In the genomic region with DNA sequence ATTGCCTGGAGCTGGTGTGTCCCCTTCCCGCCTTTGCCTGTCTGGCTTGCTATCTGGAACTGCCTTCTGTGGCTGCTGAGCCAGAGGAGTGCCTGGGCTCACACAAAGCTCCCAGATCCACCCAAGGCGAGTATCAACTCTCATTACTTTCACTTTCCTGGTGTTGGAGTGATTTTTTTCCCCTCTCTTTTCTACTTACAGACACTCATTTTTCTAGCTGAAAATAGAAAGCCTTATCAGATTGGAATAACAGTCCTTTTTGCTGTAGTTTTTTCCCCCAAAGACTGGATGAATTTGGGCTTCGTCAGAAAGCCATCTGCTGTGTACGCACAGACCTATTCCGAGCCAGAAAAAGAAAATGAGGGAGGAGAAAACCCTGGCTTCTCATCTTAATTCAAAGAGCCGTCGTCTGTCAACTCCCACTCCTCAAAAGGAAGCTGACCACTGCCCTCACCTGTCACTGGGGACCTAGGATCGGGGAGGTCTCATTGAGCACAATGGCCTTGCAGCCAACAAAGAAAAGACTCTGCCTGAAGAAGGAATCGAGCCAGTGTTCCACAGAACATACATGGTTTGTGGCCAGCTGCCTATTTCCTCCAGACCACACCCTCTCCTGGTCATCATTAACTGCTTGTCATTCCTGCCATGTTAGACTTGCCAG, we compare ENCODE assay signal across 9 mouse cellular contexts.
DNase-seq lines count a peak whose midpoint lies in the region; ATAC-seq lines count a peak whose summit lies in the region.
"Had no signal": no experiment of that assay in that cellular context is flagged by ENCODE, and none has a peak within 500 bp of the region (broad histone marks: within the 10 kb centered on the region; RNA-seq: fewer than 3 reads in every experiment).

No protein-coding gene starts in this region.

- DNase-seq in hindbrain, embryonic 11.5 days (ENCODE audit: low spot score) = no peak
- peak; percentile 27 to 44 for DNase-seq in heart, postnatal 14 days
- no peak for DNase-seq in adrenal gland, postnatal 25 days
- no peak for DNase-seq in thymus, adult 18-20 months
- no peak for DNase-seq in gastrocnemius, postnatal 25 days

- H3K27ac ChIP-seq in hindbrain, embryonic 13.5 days = peak overlapping the region; percentile 20; the same call in 1 of the 2 replicates
- no peak overlapping the region for H3K27ac ChIP-seq in hindbrain, embryonic 11.5 days (ENCODE audit: low read depth, low read length)

- no peak overlapping the region for H3K4me2 ChIP-seq in hindbrain, embryonic 13.5 days
- no peak overlapping the region for H3K4me2 ChIP-seq in hindbrain, embryonic 11.5 days (replicated peaks; ENCODE audit: low read depth, low read length)

- H3K9ac ChIP-seq in hindbrain, embryonic 13.5 days = no peak overlapping the region
- no peak overlapping the region for H3K9ac ChIP-seq in hindbrain, embryonic 11.5 days (ENCODE audit: low read depth, low read length)

- intact Hi-C loops in heart, postnatal 14 days (cut with DNase I) = loop anchor here (5.0 kb wide), 1 partner anchor 62 kb away; no protein-coding TSS in a partner anchor

- H3K36me3 ChIP-seq in hindbrain, embryonic 13.5 days = no peaks in the 10 kb centered on the region
- H3K36me3 ChIP-seq in hindbrain, embryonic 11.5 days (ENCODE audit: control insufficient read depth, insufficient read depth, low read length) = no peaks in the 10 kb centered on the region
- H3K36me3 ChIP-seq: G1E had no signal

- H3K4me1 ChIP-seq in hindbrain, embryonic 13.5 days (replicated peaks) = peaks cover 10% of the 10 kb centered on the region; the same call in 1 of the 2 replicates
- H3K4me1 ChIP-seq in hindbrain, embryonic 11.5 days (replicated peaks; ENCODE audit: control insufficient read depth, insufficient read depth, low read length) = no peaks in the 10 kb centered on the region

- WGBS in hindbrain, embryonic 13.5 days = 52% methylated on average over 9 of the region's 9 CpGs
- 53% methylated on average over 9 of the region's 9 CpGs for WGBS in hindbrain, embryonic 11.5 days

- no peak for ATAC-seq in hindbrain, embryonic 13.5 days (ENCODE audit: low FRiP score)
- ATAC-seq in hindbrain, embryonic 11.5 days (ENCODE audit: low FRiP score) = no peak
- ATAC-seq in common myeloid progenitor, adult 5-6 weeks (replicated peaks; ENCODE audit: low read depth, poor library complexity, severe bottlenecking) = 0 out of 2 replicates have a peak, but pooled peaks have one; percentile 42
- 0 out of 2 replicates have a peak, but pooled peaks have one; percentile 14 for ATAC-seq in megakaryocyte progenitor cell, adult 5-6 weeks (replicated peaks; ENCODE audit: poor library complexity)

- no peaks in the 10 kb centered on the region for H3K9me3 ChIP-seq in hindbrain, embryonic 13.5 days
- no peaks in the 10 kb centered on the region for H3K9me3 ChIP-seq in hindbrain, embryonic 11.5 days (ENCODE audit: control insufficient read depth, low read length)
- H3K9me3 ChIP-seq: G1E had no signal

- no peak overlapping the region for H3K4me3 ChIP-seq in hindbrain, embryonic 13.5 days
- no peak overlapping the region for H3K4me3 ChIP-seq in hindbrain, embryonic 11.5 days (ENCODE audit: low read depth, low read length)

- no peaks in the 10 kb centered on the region for H3K27me3 ChIP-seq in hindbrain, embryonic 13.5 days
- no peaks in the 10 kb centered on the region for H3K27me3 ChIP-seq in hindbrain, embryonic 11.5 days (ENCODE audit: control insufficient read depth, insufficient read depth, low read length)

Comparison
In these comparisons a context has a peak if more than half of its experiments do, and no peak if none do; other contexts are left out.
1. ATAC-seq: peak in common myeloid progenitor, adult 5-6 weeks (single experiment) and megakaryocyte progenitor cell, adult 5-6 weeks (single experiment); none in hindbrain, embryonic 13.5 days (single experiment) and hindbrain, embryonic 11.5 days (single experiment).
2. DNase-seq: peak in heart, postnatal 14 days (2 of 2); none in hindbrain, embryonic 11.5 days (single experiment), adrenal gland, postnatal 25 days (single experiment), thymus, adult 18-20 months (0 of 2) and gastrocnemius, postnatal 25 days (single experiment).